Mouse (Mus musculus): Measurements from ENCODE around the gene Slc16a8.

DNA sequence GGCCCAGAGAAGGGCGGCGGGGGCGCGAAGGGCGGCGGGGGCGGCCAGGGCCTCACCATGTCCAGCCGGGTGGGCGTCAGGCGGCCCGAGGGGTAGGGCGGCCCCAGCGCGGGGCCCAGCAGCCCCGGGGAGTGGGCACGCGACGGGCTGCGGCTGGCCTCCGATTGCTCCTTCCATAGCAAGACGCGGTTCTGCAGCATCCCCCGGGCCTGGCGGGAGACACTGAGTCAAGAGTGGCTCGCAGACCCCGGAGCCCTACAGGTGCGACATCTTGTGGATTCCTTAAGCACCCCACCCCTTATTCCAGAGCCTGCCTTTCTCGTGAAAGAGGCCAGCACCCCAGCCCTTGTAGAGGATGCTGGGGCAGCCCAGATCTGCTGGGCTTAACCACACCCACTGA lies 7.2 kb upstream of the Slc16a8 start:
- TF ChIP-seq CTCF (IDR thresholded peaks at IDR 0.05; ENCODE audit: low read depth) (no peak), EP300 (IDR thresholded peaks at IDR 0.05; ENCODE audit: low read depth) (no peak)
